Mouse (Mus musculus) CD8-positive naive resting alpha-beta T cell, adult 2 months (primary cell): ENCODE data around the gene Igfbp4.
A peak's percentile ranks its signal among the peaks of the same experiment; 100 is the strongest.

Experiments used
- DNase-seq, 2 experiments: peaks; one replicate each; pipeline ENCODE4 v3.0.0; 2022; ENCODE audit warnings: low read depth in 2 of 2, low spot score in 2 of 2

Gene Igfbp4

DNA sequence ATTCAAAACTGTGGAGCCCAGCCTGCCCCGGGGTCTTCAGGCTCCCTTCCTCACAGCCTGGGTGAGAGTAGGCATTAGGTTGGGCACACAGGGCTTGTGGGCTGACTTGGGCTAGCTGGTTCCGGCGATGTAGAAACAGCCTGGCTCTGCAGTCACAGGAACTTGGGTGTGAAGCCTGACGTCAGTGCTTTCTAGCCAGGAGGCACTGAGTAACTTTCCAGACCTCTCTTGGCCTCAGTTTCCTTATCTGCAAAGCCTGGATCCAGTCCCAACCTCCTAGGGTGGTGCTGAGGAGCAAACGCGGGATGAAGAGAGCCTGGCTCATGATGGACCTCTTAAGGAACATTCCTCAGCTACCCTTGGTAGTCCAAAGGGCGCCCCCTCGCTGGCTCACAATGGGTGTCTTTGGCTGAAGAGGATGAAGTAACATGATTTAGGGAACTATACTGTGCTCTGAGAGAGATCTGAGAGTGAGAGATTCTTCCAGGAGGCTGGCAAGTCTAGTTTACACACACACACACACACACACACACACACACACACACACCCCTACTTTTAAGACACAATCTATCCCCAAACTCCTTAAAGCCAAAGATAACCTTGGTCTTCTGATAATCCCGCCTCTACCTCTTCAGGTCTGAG, 40.0 kb downstream of the Igfbp4 start:
- DNase-seq: no peak

GRCm38 (mm10) chr11:99081566-99081965, 40.5 kb downstream of the Igfbp4 start:
- no peak for DNase-seq

DNA sequence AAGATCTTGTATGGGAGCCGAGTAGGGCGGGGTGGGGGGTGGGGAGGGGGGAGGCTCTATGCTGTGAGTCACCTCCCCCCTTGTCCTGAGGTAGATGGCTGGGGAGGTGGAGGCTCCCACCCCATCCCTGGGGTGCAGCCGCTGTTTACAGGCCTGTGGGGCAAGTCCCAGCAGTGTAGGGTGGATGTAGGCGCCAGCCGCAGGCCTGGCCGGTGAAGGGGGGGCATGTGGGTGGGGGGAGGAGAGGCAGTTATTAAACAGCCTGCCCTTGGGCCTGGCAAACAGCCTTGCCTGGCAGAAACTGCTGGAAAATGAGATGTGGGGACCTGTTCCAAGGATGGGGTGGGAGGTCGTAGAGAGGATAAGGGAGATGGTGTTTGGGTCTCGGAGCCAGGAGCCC, 41.1 kb downstream of the Igfbp4 start:
- DNase-seq: no peak

GRCm38 (mm10) chr11:99083516-99083915, 42.5 kb downstream of the Igfbp4 start:
- no peak for DNase-seq

DNA sequence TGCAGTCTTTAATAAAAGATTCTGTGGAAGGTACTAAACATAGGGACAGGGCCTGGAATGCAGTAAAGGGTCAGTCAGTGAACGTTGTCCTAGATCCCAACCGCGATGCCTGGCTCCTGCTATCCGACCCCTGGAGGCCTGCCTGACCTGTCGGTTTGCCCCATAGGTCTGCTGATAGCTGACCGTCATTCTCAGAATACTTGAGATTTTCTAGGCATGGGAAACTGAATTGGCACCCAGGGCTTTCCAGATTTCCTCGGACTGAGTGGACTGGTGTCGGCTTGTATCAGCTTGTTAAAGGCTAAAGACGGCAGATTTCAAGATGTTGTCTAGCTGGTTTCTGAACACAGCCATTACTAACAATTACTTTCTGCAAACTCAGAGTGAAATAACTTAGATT, 43.3 kb downstream of the Igfbp4 start:
- DNase-seq: no peak

DNA sequence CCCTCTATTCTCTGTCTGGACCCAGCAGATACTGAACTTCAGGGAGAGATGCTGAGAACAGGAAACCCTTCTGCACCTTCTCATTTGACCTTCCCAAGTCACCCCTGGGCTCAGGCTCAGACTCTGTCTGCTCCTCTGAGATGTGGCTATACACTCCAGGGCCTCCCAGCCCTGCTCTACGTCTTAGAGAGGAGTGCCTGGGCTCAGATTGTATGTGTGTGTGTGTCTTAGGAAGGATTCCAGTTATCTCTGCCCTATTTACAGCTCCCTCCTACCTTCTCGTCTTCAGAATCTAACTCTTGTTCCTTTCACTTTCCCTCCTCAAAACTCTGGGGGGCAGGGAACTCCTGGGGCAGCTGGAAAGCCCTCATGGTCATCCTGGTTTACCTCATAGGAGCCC, 47.4 kb downstream of the Igfbp4 start:
- no peak for DNase-seq

DNA sequence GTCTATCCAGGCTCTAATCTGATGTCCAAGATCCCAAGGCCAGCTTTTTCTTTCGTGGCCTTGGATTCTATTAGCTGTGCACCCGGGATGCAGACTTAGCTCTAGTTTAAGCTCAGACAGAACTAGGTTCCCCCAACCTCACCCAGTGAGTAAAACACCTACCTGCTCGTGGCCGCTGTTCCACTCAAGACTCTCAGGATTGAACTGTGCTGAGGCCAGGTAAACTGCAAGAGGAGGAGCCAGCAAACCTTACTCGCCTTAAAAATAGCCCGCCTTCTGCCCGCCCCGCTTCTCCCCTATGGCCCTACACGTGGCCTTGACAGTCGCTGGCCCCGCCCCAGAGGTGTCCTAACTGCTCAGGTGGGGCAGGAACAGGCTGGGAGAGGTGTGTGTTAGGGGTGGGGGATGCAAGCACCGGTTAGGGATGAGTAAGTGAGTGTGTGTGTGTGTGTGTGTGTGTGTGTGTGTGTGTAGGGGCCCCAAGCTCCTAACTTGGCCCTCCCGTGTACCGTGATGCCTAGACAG, 48.1 kb downstream of the Igfbp4 start, which contains the start of gene Tns4:
TSS of gene Tns4 (minus strand) at position 230 of the 525 bp plus-strand sequence.
- no peak for DNase-seq

GRCm38 (mm10) chr11:99090391-99090790, 49.3 kb downstream of the Igfbp4 start:
- DNase-seq: peak; percentile 33 to 63

DNA sequence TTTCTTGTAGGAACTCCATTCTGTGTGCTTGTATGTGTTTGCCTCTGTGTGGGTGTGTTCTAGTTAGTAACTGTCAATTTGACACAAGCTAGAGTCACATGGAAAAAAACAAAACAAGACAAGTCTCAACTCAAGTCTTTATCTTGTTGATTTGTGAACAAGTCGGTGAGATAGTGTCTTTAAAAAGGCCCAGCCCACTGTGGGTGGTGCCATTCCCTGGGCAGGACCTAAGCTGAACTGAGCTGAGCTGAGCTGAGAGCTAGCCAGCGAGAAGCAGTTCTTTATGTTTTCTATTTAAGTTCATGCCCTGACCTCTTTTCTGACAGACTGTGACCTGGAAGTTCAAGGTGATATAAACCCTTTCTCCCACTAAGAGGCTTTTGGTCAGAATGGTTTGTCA, 50.6 kb downstream of the Igfbp4 start:
- DNase-seq: no peak

- no peak for DNase-seq
Observed at GRCm38 (mm10) chr11:99093740-99094139, 52.7 kb downstream of the Igfbp4 start.

- no peak for DNase-seq
Observed at GRCm38 (mm10) chr11:99094911-99095676, 54.0 kb downstream of the Igfbp4 start.

DNA sequence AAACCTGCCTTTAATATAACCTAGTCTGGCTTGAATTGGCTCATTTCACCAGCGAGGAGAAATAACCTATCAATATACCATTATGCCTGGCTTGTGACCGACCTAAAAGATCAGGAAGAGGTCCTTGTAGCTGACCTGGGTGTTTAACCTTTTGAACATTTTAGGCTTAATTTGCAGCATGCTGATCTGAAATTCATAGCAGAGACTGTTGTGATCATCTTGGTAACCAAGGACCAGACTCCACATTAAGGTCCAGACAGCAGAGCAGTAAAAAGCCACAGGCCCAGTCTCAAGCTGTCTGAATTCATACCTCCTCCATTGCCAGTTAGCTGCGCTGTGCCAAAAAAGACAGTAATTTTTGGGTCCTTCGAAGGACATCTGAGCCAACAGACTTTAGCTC, 54.7 kb downstream of the Igfbp4 start:
- DNase-seq: no peak

GRCm38 (mm10) chr11:99096417-99096816, 55.4 kb downstream of the Igfbp4 start:
- no peak for DNase-seq

GRCm38 (mm10) chr11:99096996-99097774, 56.1 kb downstream of the Igfbp4 start:
- DNase-seq: no peak

- DNase-seq: no peak
Observed at GRCm38 (mm10) chr11:99098924-99099323, 57.9 kb downstream of the Igfbp4 start.

GRCm38 (mm10) chr11:99099516-99099915, 58.5 kb downstream of the Igfbp4 start:
- no peak for DNase-seq

- no peak for DNase-seq
Observed at GRCm38 (mm10) chr11:99100215-99100614, 59.2 kb downstream of the Igfbp4 start.

DNA sequence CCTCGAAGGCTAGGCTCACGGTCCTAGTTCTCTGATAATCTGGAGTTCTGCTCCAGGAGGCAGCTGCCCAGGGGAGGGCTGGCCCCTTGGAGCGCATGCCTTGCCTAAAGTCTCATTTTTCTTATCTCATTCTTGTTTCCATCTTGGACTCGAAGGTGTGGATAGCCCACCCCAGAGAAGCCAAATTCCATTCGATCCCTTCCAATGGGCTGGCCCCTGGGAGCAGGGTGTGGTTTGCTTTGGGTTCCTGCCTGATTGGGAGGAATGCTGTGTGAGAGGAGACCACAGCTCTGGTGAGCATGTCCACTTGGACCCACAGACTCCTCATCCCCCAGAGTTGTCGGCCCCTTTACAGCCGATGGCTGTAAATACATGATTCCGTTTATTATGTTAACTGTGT, 60.6 kb downstream of the Igfbp4 start:
- DNase-seq: no peak

GRCm38 (mm10) chr11:99102575-99103270, 61.7 kb downstream of the Igfbp4 start:
- DNase-seq: no peak
